Mouse (Mus musculus): Measurements from ENCODE around the gene Tmco5.
"Not testable (repeated sequence)": the region's sequence is repeated elsewhere in the genome, so short reads cannot be mapped to it uniquely, and the experiment has no call there.

Tmco5 gene

GRCm38 (mm10) chr2:116923684-116924083 lies 45.2 kb downstream of the Tmco5 start:
- DNase-seq = no peak

GRCm38 (mm10) chr2:116924292-116924691 lies 45.8 kb downstream of the Tmco5 start:
- no peak for DNase-seq

- no peak for DNase-seq
Measured at GRCm38 (mm10) chr2:116925230-116925629, 46.7 kb downstream of the Tmco5 start.

GRCm38 (mm10) chr2:116932218-116932617 lies 53.7 kb downstream of the Tmco5 start:
- DNase-seq = no peak

- not testable (repeated sequence) for DNase-seq
Measured at GRCm38 (mm10) chr2:116934236-116934635, 55.7 kb downstream of the Tmco5 start.

- DNase-seq = no peak
Measured at GRCm38 (mm10) chr2:116934776-116935175, 56.3 kb downstream of the Tmco5 start.

- DNase-seq = no peak
Measured at GRCm38 (mm10) chr2:116936371-116936770, 57.9 kb downstream of the Tmco5 start.

- DNase-seq = no peak
Measured at GRCm38 (mm10) chr2:116937166-116937565, 58.7 kb downstream of the Tmco5 start.

GRCm38 (mm10) chr2:116941816-116942215 lies 63.3 kb downstream of the Tmco5 start:
- DNase-seq = peak; percentile 43

All from lung, postnatal 36 days (tissue).